Mouse (Mus musculus) ES-E14 (cell line): Measurements from ENCODE around the gene Oprd1.

Experiments used
- HCFC1 ChIP-seq: IDR thresholded peaks from 2 replicates; pipeline ENCODE4 v1.6.1; 2012; ENCODE audit warnings: low read length, inconsistent platforms, borderline replicate concordance; ENCODE audit not compliant: insufficient read depth
- ZNF384 ChIP-seq: IDR thresholded peaks from 2 replicates; pipeline ENCODE4 v1.6.1; 2012; ENCODE audit warnings: low read depth, low read length, inconsistent platforms

DNA sequence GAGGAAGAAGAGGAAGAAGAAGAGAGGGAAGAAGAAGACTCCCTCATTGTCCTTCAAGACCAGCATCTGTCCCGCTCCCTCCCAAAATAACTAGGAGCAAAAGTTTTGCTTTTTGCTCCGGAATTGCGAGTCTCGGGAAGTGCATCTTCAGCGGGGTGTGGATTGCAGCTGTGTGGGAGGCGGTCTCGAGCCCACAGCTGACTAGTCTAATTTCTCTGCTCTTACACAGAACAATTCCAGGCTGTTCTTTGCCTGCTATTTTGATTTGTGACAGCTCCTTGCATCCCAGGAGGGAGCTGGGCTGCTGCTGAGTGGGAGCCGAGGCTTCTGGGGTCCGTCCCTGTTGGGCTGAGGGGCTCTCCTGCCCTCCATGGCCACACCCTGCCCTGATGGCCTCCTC lies 24.7 kb downstream of the Oprd1 start:
- TF ChIP-seq HCFC1 (no peak), ZNF384 (no peak)
